Mouse (Mus musculus) midbrain, embryonic 13.5 days (tissue): Measurements from ENCODE around the gene Lgr4. TPM values are rescaled to one million over a fixed set of nuclear protein-coding genes. Genes with fewer than 3 reads are reported as not detected.

Source experiments
- ATAC-seq: fragments of 200-750 bp; cut with Nextera tagmentation; 2 replicates; pipeline ENCODE4 v1.8.0; 2017; ENCODE audit warnings: mild to moderate bottlenecking, moderate TSS enrichment, moderate library complexity
- H3K27ac ChIP-seq: fragments of 300-500 bp; sonication (generic); 2 replicates; pipeline ENCODE4 v1.5.1; 2015; ENCODE audit warnings: inconsistent platforms, mild to moderate bottlenecking, moderate library complexity
- H3K27me3 ChIP-seq: fragments of 300-500 bp; sonication (generic); 2 replicates; pipeline ENCODE4 v1.6.1; 2015; ENCODE audit warnings: mild to moderate bottlenecking, inconsistent platforms
- H3K36me3 ChIP-seq: fragments of 300-500 bp; sonication (generic); 2 replicates; pipeline ENCODE4 v1.6.1; 2015; ENCODE audit warnings: mild to moderate bottlenecking, inconsistent platforms
- H3K4me1 ChIP-seq: fragments of 300-500 bp; sonication (generic); replicated peaks from 2 replicates; pipeline ENCODE4 v1.6.1; 2015; ENCODE audit warnings: inconsistent platforms
- H3K4me2 ChIP-seq: fragments of 300-500 bp; sonication (generic); replicated peaks from 2 replicates; pipeline ENCODE4 v1.6.1; 2015; ENCODE audit warnings: moderate library complexity, mild to moderate bottlenecking, inconsistent platforms
- H3K4me3 ChIP-seq: fragments of 300-500 bp; sonication (generic); replicated peaks from 2 replicates; pipeline ENCODE4 v1.5.1; 2015; ENCODE audit warnings: mild to moderate bottlenecking, inconsistent platforms
- H3K9ac ChIP-seq: fragments of 300-500 bp; sonication (generic); replicated peaks from 2 replicates; pipeline ENCODE4 v1.6.1; 2015; ENCODE audit warnings: mild to moderate bottlenecking, inconsistent platforms
- H3K9me3 ChIP-seq: fragments of 300-500 bp; sonication (generic); 2 replicates; pipeline ENCODE4 v1.6.1; 2016; ENCODE audit warnings: mild to moderate bottlenecking, inconsistent platforms
- WGBS: fragments of 180-500 bp; shearing (Covaris S2); methylation state at CpG from one replicate; pipeline ENCODE4 v1.1.7; 2015; 5-methylcytosine and 5-hydroxymethylcytosine counted together
- polyA plus RNA-seq: library from polyadenylated mRNA; unstranded; fragments of >200 nt; fragmentation: Nextera tagmentation; extraction: Ambion mirVana; gene quantifications from 2 replicates; pipeline ENCODE4 v1.2.1, GENCODE M21; 2015

Gene Lgr4
- polyA plus RNA-seq, 1 experiment from 2014 or later = 7.9 TPM

- ATAC-seq = no peak
- Histone ChIP-seq H3K4me3 (no peak overlapping the region), H3K4me1 (peaks cover 40% of the 10 kb centered on the region), H3K27ac (no peak overlapping the region), H3K4me2 (no peak overlapping the region), H3K9ac (no peak overlapping the region), H3K27me3 (no peaks in the 10 kb centered on the region), H3K9me3 (no peaks in the 10 kb centered on the region), H3K36me3 (0 out of 2 replicates have a peak, but pooled peaks cover 4% of the 10 kb centered on the region)
- WGBS = 62% methylated on average over 3 of the region's 3 CpGs
Measured at GRCm38 (mm10) chr2:109923031-109923430, 5.6 kb downstream of the Lgr4 start.

- WGBS = 70% methylated on average over 3 of the region's 3 CpGs
- Histone ChIP-seq H3K4me2 (no peak overlapping the region), H3K4me3 (no peak overlapping the region), H3K9ac (no peak overlapping the region), H3K4me1 (peaks cover 32% of the 10 kb centered on the region), H3K36me3 (0 out of 2 replicates have a peak, but pooled peaks cover 4% of the 10 kb centered on the region), H3K27ac (no peak overlapping the region), H3K9me3 (no peaks in the 10 kb centered on the region), H3K27me3 (no peaks in the 10 kb centered on the region)
- ATAC-seq = no peak
Measured at GRCm38 (mm10) chr2:109923945-109924344, 6.5 kb downstream of the Lgr4 start.

GRCm38 (mm10) chr2:109926984-109927383 lies 9.5 kb downstream of the Lgr4 start:
- 92% methylated on average over 4 of the region's 4 CpGs for WGBS
- 0 out of 2 replicates have a peak, but pooled peaks cover 4% of the 10 kb centered on the region for H3K36me3 ChIP-seq
- ATAC-seq = no peak
- no peak overlapping the region for H3K9ac ChIP-seq
- no peak overlapping the region for H3K4me2 ChIP-seq
- H3K9me3 ChIP-seq = no peaks in the 10 kb centered on the region
- H3K4me3 ChIP-seq = no peak overlapping the region
- no peak overlapping the region for H3K27ac ChIP-seq
- H3K4me1 ChIP-seq = peaks cover 5% of the 10 kb centered on the region
- no peaks in the 10 kb centered on the region for H3K27me3 ChIP-seq

GRCm38 (mm10) chr2:109927446-109927845 lies 10.0 kb downstream of the Lgr4 start:
- Histone ChIP-seq H3K27me3 (no peaks in the 10 kb centered on the region), H3K36me3 (0 out of 2 replicates have a peak, but pooled peaks cover 4% of the 10 kb centered on the region), H3K4me2 (no peak overlapping the region), H3K27ac (no peak overlapping the region), H3K4me3 (no peak overlapping the region), H3K9me3 (no peaks in the 10 kb centered on the region), H3K9ac (no peak overlapping the region), H3K4me1 (peaks cover 9% of the 10 kb centered on the region)
- ATAC-seq = no peak
- WGBS = 90% methylated on average over 7 of the region's 7 CpGs

GRCm38 (mm10) chr2:109927876-109928275 lies 10.4 kb downstream of the Lgr4 start:
- ATAC-seq = no peak
- peaks cover 11% of the 10 kb centered on the region for H3K4me1 ChIP-seq
- H3K27ac ChIP-seq = no peak overlapping the region
- no peak overlapping the region for H3K4me3 ChIP-seq
- no peak overlapping the region for H3K9ac ChIP-seq
- no peaks in the 10 kb centered on the region for H3K9me3 ChIP-seq
- H3K36me3 ChIP-seq = 0 out of 2 replicates have a peak, but pooled peaks cover 4% of the 10 kb centered on the region
- H3K27me3 ChIP-seq = no peaks in the 10 kb centered on the region
- no peak overlapping the region for H3K4me2 ChIP-seq

- H3K27ac ChIP-seq = no peak overlapping the region
- H3K4me3 ChIP-seq = no peak overlapping the region
- 78% methylated on average over 4 of the region's 4 CpGs for WGBS
- no peaks in the 10 kb centered on the region for H3K9me3 ChIP-seq
- peaks cover 8% of the 10 kb centered on the region for H3K4me1 ChIP-seq
- no peak overlapping the region for H3K4me2 ChIP-seq
- H3K9ac ChIP-seq = no peak overlapping the region
- 0 out of 2 replicates have a peak, but pooled peaks cover 2% of the 10 kb centered on the region for H3K27me3 ChIP-seq
- no peak for ATAC-seq
- 0 out of 2 replicates have a peak, but pooled peaks cover 4% of the 10 kb centered on the region for H3K36me3 ChIP-seq
Measured at GRCm38 (mm10) chr2:109928791-109929190, 11.3 kb downstream of the Lgr4 start.

- Histone ChIP-seq H3K4me3 (no peak overlapping the region), H3K27me3 (0 out of 2 replicates have a peak, but pooled peaks cover 5% of the 10 kb centered on the region), H3K4me2 (no peak overlapping the region), H3K4me1 (peaks cover 8% of the 10 kb centered on the region), H3K9ac (no peak overlapping the region), H3K9me3 (no peaks in the 10 kb centered on the region), H3K27ac (no peak overlapping the region), H3K36me3 (0 out of 2 replicates have a peak, but pooled peaks cover 4% of the 10 kb centered on the region)
- 79% methylated on average over 3 of the region's 3 CpGs for WGBS
- ATAC-seq = no peak
Measured at GRCm38 (mm10) chr2:109929256-109929655, 11.8 kb downstream of the Lgr4 start.

GRCm38 (mm10) chr2:109930366-109930765 lies 12.9 kb downstream of the Lgr4 start:
- H3K4me1 ChIP-seq = peaks cover 8% of the 10 kb centered on the region
- peaks cover 13% of the 10 kb centered on the region; the same call in 1 of the 2 replicates for H3K27me3 ChIP-seq
- ATAC-seq = no peak
- H3K36me3 ChIP-seq = 0 out of 2 replicates have a peak, but pooled peaks cover 4% of the 10 kb centered on the region
- no peak overlapping the region for H3K4me3 ChIP-seq
- H3K9me3 ChIP-seq = no peaks in the 10 kb centered on the region
- 93% methylated on average over 5 of the region's 5 CpGs for WGBS
- H3K27ac ChIP-seq = no peak overlapping the region
- H3K4me2 ChIP-seq = no peak overlapping the region
- H3K9ac ChIP-seq = no peak overlapping the region

GRCm38 (mm10) chr2:109930771-109931170 lies 13.3 kb downstream of the Lgr4 start:
- Histone ChIP-seq H3K4me1 (peaks cover 10% of the 10 kb centered on the region), H3K4me3 (no peak overlapping the region), H3K4me2 (no peak overlapping the region), H3K36me3 (0 out of 2 replicates have a peak, but pooled peaks cover 3% of the 10 kb centered on the region), H3K27me3 (peaks cover 14% of the 10 kb centered on the region; the same call in 1 of the 2 replicates), H3K9me3 (no peaks in the 10 kb centered on the region), H3K9ac (no peak overlapping the region), H3K27ac (no peak overlapping the region)
- no peak for ATAC-seq
- WGBS = 93% methylated on average over 4 of the region's 4 CpGs

- H3K4me2 ChIP-seq = no peak overlapping the region
- 61% methylated on average over 13 of the region's 13 CpGs for WGBS
- H3K4me1 ChIP-seq = peaks cover 19% of the 10 kb centered on the region
- ATAC-seq = no peak
- H3K36me3 ChIP-seq = no peaks in the 10 kb centered on the region
- H3K9ac ChIP-seq = no peak overlapping the region
- peaks cover 14% of the 10 kb centered on the region; the same call in 1 of the 2 replicates for H3K27me3 ChIP-seq
- H3K27ac ChIP-seq = no peak overlapping the region
- no peak overlapping the region for H3K4me3 ChIP-seq
- H3K9me3 ChIP-seq = no peaks in the 10 kb centered on the region
Measured at GRCm38 (mm10) chr2:109931978-109932780, 14.7 kb downstream of the Lgr4 start.

- Histone ChIP-seq H3K27me3 (peaks cover 14% of the 10 kb centered on the region; the same call in 1 of the 2 replicates), H3K4me1 (peaks cover 19% of the 10 kb centered on the region), H3K4me3 (no peak overlapping the region), H3K4me2 (no peak overlapping the region), H3K9ac (no peak overlapping the region), H3K9me3 (no peaks in the 10 kb centered on the region), H3K36me3 (no peaks in the 10 kb centered on the region), H3K27ac (no peak overlapping the region)
- 94% methylated on average over 3 of the region's 3 CpGs for whole genome bisulfite sequencing
- no peak for ATAC-seq
Measured at GRCm38 (mm10) chr2:109933151-109933550, 15.7 kb downstream of the Lgr4 start.

- no peaks in the 10 kb centered on the region for H3K9me3 ChIP-seq
- H3K4me1 ChIP-seq = peaks cover 19% of the 10 kb centered on the region
- WGBS = 81% methylated on average over 4 of the region's 4 CpGs
- no peak overlapping the region for H3K4me2 ChIP-seq
- no peak overlapping the region for H3K27ac ChIP-seq
- H3K9ac ChIP-seq = no peak overlapping the region
- H3K27me3 ChIP-seq = peaks cover 14% of the 10 kb centered on the region; the same call in 1 of the 2 replicates
- ATAC-seq = no peak
- no peaks in the 10 kb centered on the region for H3K36me3 ChIP-seq
- H3K4me3 ChIP-seq = no peak overlapping the region
Measured at GRCm38 (mm10) chr2:109934086-109934485, 16.6 kb downstream of the Lgr4 start.
